In the genomic region with DNA sequence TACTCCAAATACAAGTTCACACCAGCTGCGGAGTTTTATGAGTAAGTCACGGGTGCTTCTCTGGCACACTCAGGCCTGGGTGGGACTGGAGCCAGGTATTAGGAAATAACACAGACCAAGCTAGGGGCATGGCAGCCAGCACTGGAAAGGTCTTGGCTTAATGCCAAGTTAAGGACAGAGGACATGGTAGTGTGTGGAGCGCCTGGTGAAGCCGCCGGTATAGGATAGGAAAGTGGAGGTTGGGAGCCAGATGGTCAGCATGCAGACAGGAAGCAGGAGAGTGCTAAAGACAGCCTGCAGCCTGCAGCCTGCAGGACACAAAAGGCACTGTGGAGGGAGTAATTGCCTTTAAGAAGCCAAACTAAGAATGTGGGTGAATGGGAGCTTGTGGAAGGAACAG, we compare ENCODE assay signal across 7 mouse cellular contexts. TPM values are rescaled to one million over a fixed set of nuclear protein-coding genes. Genes with fewer than 3 reads are reported as not detected.
DNase-seq lines count a peak whose midpoint lies in the region; ATAC-seq lines count a peak whose summit lies in the region.

No protein-coding gene starts in this region.

- H3K27me3 ChIP-seq in midbrain, embryonic 13.5 days, result no peaks in the 10 kb centered on the region
- no peaks in the 10 kb centered on the region for H3K27me3 ChIP-seq in midbrain, embryonic 11.5 days (ENCODE audit: control insufficient read depth, insufficient read depth, low read length)
- H3K27me3 ChIP-seq in heart, embryonic 12.5 days (replicated peaks), result no peaks in the 10 kb centered on the region
- no peaks in the 10 kb centered on the region for H3K27me3 ChIP-seq in stomach, embryonic 15.5 days (replicated peaks)

- H3K27ac ChIP-seq in midbrain, embryonic 13.5 days, result no peak overlapping the region
- no peak overlapping the region; the same call in 1 of the 2 replicates for H3K27ac ChIP-seq in midbrain, embryonic 11.5 days (ENCODE audit: low read depth, low read length)
- no peak overlapping the region; the same call in 1 of the 2 replicates for H3K27ac ChIP-seq in heart, embryonic 12.5 days (ENCODE audit: poor library complexity, severe bottlenecking)
- H3K27ac ChIP-seq in stomach, embryonic 15.5 days, result no peak overlapping the region

- no peak overlapping the region for H3K9ac ChIP-seq in midbrain, embryonic 13.5 days (replicated peaks)
- no peak overlapping the region for H3K9ac ChIP-seq in midbrain, embryonic 11.5 days (ENCODE audit: low read length)
- no peak overlapping the region for H3K9ac ChIP-seq in heart, embryonic 12.5 days
- H3K9ac ChIP-seq in stomach, embryonic 15.5 days, result no peak overlapping the region

- WGBS in midbrain, embryonic 13.5 days, result 84% methylated on average over 5 of the region's 5 CpGs
- WGBS in midbrain, embryonic 11.5 days, result 88% methylated on average over 5 of the region's 5 CpGs
- WGBS in heart, embryonic 12.5 days, result 45% methylated on average over 5 of the region's 5 CpGs
- WGBS in stomach, embryonic 15.5 days, result 51% methylated on average over 5 of the region's 5 CpGs

- peak; percentile 45; the same call in 1 of the 2 replicates for ATAC-seq in midbrain, embryonic 13.5 days
- ATAC-seq in midbrain, embryonic 11.5 days (ENCODE audit: low FRiP score), result no peak
- ATAC-seq in heart, embryonic 12.5 days (ENCODE audit: insufficient number of reproducible peaks, low FRiP score), result peak; percentile 64
- peak; percentile 77; the same call in 1 of the 2 replicates for ATAC-seq in stomach, embryonic 15.5 days (ENCODE audit: insufficient read depth, low FRiP score, low read depth)
- no peak for ATAC-seq in CD4-positive, CD25-positive, alpha-beta regulatory T cell, adult 4 months

- H3K4me3 ChIP-seq in midbrain, embryonic 13.5 days (replicated peaks), result no peak overlapping the region
- no peak overlapping the region for H3K4me3 ChIP-seq in midbrain, embryonic 11.5 days (ENCODE audit: low read depth, low read length)
- no peak overlapping the region for H3K4me3 ChIP-seq in heart, embryonic 12.5 days
- H3K4me3 ChIP-seq in stomach, embryonic 15.5 days (replicated peaks), result no peak overlapping the region

- H3K4me1 ChIP-seq in midbrain, embryonic 13.5 days (replicated peaks), result peaks cover 12% of the 10 kb centered on the region
- H3K4me1 ChIP-seq in midbrain, embryonic 11.5 days (ENCODE audit: control insufficient read depth, insufficient read depth, low read length), result no peaks in the 10 kb centered on the region; the same call in 1 of the 2 replicates
- peaks cover 7% of the 10 kb centered on the region for H3K4me1 ChIP-seq in heart, embryonic 12.5 days (replicated peaks)
- no peaks in the 10 kb centered on the region for H3K4me1 ChIP-seq in stomach, embryonic 15.5 days

- no peak overlapping the region for H3K4me2 ChIP-seq in midbrain, embryonic 13.5 days (replicated peaks)
- H3K4me2 ChIP-seq in midbrain, embryonic 11.5 days, result no peak overlapping the region
- H3K4me2 ChIP-seq in heart, embryonic 12.5 days, result no peak overlapping the region
- H3K4me2 ChIP-seq in stomach, embryonic 15.5 days, result no peak overlapping the region

- H3K9me3 ChIP-seq in midbrain, embryonic 13.5 days, result no peaks in the 10 kb centered on the region
- H3K9me3 ChIP-seq in midbrain, embryonic 11.5 days (ENCODE audit: control insufficient read depth, low read length), result no peaks in the 10 kb centered on the region
- no peaks in the 10 kb centered on the region for H3K9me3 ChIP-seq in heart, embryonic 12.5 days (replicated peaks)
- H3K9me3 ChIP-seq in stomach, embryonic 15.5 days, result no peaks in the 10 kb centered on the region

- DNase-seq in midbrain, embryonic 11.5 days (ENCODE audit: low spot score, missing footprints), result no peak
- peak; percentile 27 to 29 for DNase-seq in cerebellum, postnatal 25 days
- DNase-seq in kidney, postnatal 25 days, result peak; percentile 27 to 52

- H3K36me3 ChIP-seq in midbrain, embryonic 13.5 days, result no peaks in the 10 kb centered on the region
- no peaks in the 10 kb centered on the region for H3K36me3 ChIP-seq in midbrain, embryonic 11.5 days (ENCODE audit: control insufficient read depth, insufficient read depth, low read length)
- no peaks in the 10 kb centered on the region for H3K36me3 ChIP-seq in heart, embryonic 12.5 days
- no peaks in the 10 kb centered on the region for H3K36me3 ChIP-seq in stomach, embryonic 15.5 days

RNA-seq across cellular contexts. Expression of a gene that starts 13.1 kb away (rescaled TPM):
- polyA plus RNA-seq in midbrain, embryonic 13.5 days (2015; fragmentation: Nextera tagmentation; extraction: Ambion mirVana), result 0.34 and 0.73 TPM in 2 replicates
- polyA plus RNA-seq in midbrain, embryonic 11.5 days (2014; fragmentation: Nextera tagmentation; extraction: Ambion mirVana), result 0.03 TPM in 1 of 2 replicates, not detected in the other
- 0.03 TPM in 2 replicates for polyA plus RNA-seq in heart, embryonic 12.5 days (2016; fragmentation: Nextera tagmentation; extraction: Ambion mirVana)
- 0.27 and 0.77 TPM in 2 replicates for polyA plus RNA-seq in stomach, embryonic 15.5 days (2015; fragmentation: Nextera tagmentation; extraction: Ambion mirVana)
- polyA plus RNA-seq in CD4-positive, CD25-positive, alpha-beta regulatory T cell, adult 4 months (2017; shearing (Covaris generic)), result not detected

Comparison
In these comparisons a context has a peak if more than half of its experiments do, and no peak if none do; other contexts are left out.
1. ATAC-seq: peak in midbrain, embryonic 13.5 days (single experiment), heart, embryonic 12.5 days (single experiment) and stomach, embryonic 15.5 days (single experiment); none in midbrain, embryonic 11.5 days (single experiment) and CD4-positive, CD25-positive, alpha-beta regulatory T cell, adult 4 months (single experiment).